Mouse (Mus musculus): ENCODE measurements at regions not wholly inside any gene's neighbourhood (a gene's known extent, or its start where the extent isn't known, plus 50 kb on each side); places are given as distances from the start of the nearest gene placed in this dataset.

GRCm38 (mm10) chr8:92133484-92134406 is 223.7 kb upstream of the Irx5 start:
- peak; percentile 76 for DNase-seq (ENCODE audit: extremely low spot score, low spot score)

- DNase-seq (ENCODE audit: extremely low spot score, low spot score): no peak
These were observed 224.5 kb upstream of the Irx5 start for GRCm38 (mm10) chr8:92132949-92133348.

- no peak for DNase-seq (ENCODE audit: extremely low spot score, low spot score)
These were observed 224.9 kb upstream of the Irx5 start for GRCm38 (mm10) chr8:92132526-92132925.

GRCm38 (mm10) chr8:92130025-92130557 is 227.3 kb upstream of the Irx5 start:
- no peak for DNase-seq (ENCODE audit: extremely low spot score, low spot score)

GRCm38 (mm10) chr8:92129241-92130015 is 228.0 kb upstream of the Irx5 start:
- no peak for DNase-seq (ENCODE audit: extremely low spot score, low spot score)

- DNase-seq (ENCODE audit: extremely low spot score, low spot score): no peak
These were observed 231.8 kb upstream of the Irx5 start for GRCm38 (mm10) chr8:92125631-92126030.

GRCm38 (mm10) chr8:92121296-92121695 is 236.1 kb upstream of the Irx5 start:
- DNase-seq (ENCODE audit: extremely low spot score, low spot score): no peak

GRCm38 (mm10) chr8:92115479-92116267 is 241.8 kb upstream of the Irx5 start:
- no peak for DNase-seq (ENCODE audit: extremely low spot score, low spot score)

GRCm38 (mm10) chr8:92114311-92115275 is 242.8 kb upstream of the Irx5 start:
- peak; percentile 44 for DNase-seq (ENCODE audit: extremely low spot score, low spot score)

GRCm38 (mm10) chr8:92113901-92114300 is 243.5 kb upstream of the Irx5 start:
- peak; percentile 42 for DNase-seq (ENCODE audit: extremely low spot score, low spot score)

- DNase-seq (ENCODE audit: extremely low spot score, low spot score): no peak
These were observed 244.0 kb upstream of the Irx5 start for GRCm38 (mm10) chr8:92113386-92113785.

GRCm38 (mm10) chr8:92104561-92104960 is 252.9 kb upstream of the Irx5 start:
- no peak for DNase-seq (ENCODE audit: extremely low spot score, low spot score)

- no peak for DNase-seq (ENCODE audit: extremely low spot score, low spot score)
These were observed 254.9 kb upstream of the Irx5 start for GRCm38 (mm10) chr8:92102521-92102920.

GRCm38 (mm10) chr8:92095276-92095675 is 262.1 kb upstream of the Irx5 start:
- DNase-seq (ENCODE audit: extremely low spot score, low spot score): no peak

- DNase-seq (ENCODE audit: extremely low spot score, low spot score): no peak
These were observed 273.3 kb upstream of the Irx5 start for GRCm38 (mm10) chr8:92084124-92084523.

GRCm38 (mm10) chr8:92081900-92082299 is 275.5 kb upstream of the Irx5 start:
- DNase-seq (ENCODE audit: extremely low spot score, low spot score): no peak

- no peak for DNase-seq (ENCODE audit: extremely low spot score, low spot score)
These were observed 276.6 kb upstream of the Irx5 start for GRCm38 (mm10) chr8:92080852-92081251.

GRCm38 (mm10) chr8:92077611-92078010 is 275.7 kb upstream of the Irx3 start:
- DNase-seq (ENCODE audit: extremely low spot score, low spot score): no peak

- DNase-seq (ENCODE audit: extremely low spot score, low spot score): no peak
These were observed 270.4 kb upstream of the Irx3 start for GRCm38 (mm10) chr8:92072254-92072615.

Data from neural tube, embryonic 10.5 days (tissue).